Mouse (Mus musculus): ENCODE results near the gene Cacna1e. TPM values are rescaled to one million over a fixed set of nuclear protein-coding genes. Genes with fewer than 3 reads are reported as not detected.

Gene Cacna1e
- polyA plus RNA-seq, 1 experiment from 2014 or later = 1.7 TPM

GRCm38 (mm10) chr1:154723537-154724286 lies 160.6 kb downstream of the Cacna1e start:
- no peaks in the 10 kb centered on the region for H3K36me3 ChIP-seq (ENCODE audit: control insufficient read depth, insufficient read depth, low read length)
- DNase-seq (ENCODE audit: low spot score, missing footprints) (peak; percentile 96), ATAC-seq (ENCODE audit: low FRiP score) (peak; percentile 70)
- peaks cover 25% of the 10 kb centered on the region for H3K4me1 ChIP-seq (ENCODE audit: control insufficient read depth, insufficient read depth, low read length)
- H3K9me3 ChIP-seq (ENCODE audit: control insufficient read depth, low read length) = no peaks in the 10 kb centered on the region
- H3K27me3 ChIP-seq (ENCODE audit: control insufficient read depth, insufficient read depth, low read length) = peaks cover 27% of the 10 kb centered on the region
- no peak overlapping the region for H3K27ac ChIP-seq (ENCODE audit: low read depth, low read length)
- peak overlapping the region; percentile 54 for H3K4me2 ChIP-seq
- peak overlapping the region; percentile 19 for H3K4me3 ChIP-seq (ENCODE audit: low read depth, low read length)
- whole genome bisulfite sequencing = 1% methylated on average over 19 of the region's 19 CpGs
- peak overlapping the region; percentile 48 for H3K9ac ChIP-seq (ENCODE audit: low read length)

GRCm38 (mm10) chr1:154723078-154723477 lies 161.2 kb downstream of the Cacna1e start:
- Histone ChIP-seq H3K4me2 (peak overlapping the region; percentile 54), H3K4me1 (ENCODE audit: control insufficient read depth, insufficient read depth, low read length) (peaks cover 25% of the 10 kb centered on the region), H3K4me3 (ENCODE audit: low read depth, low read length) (peak overlapping the region; percentile 19), H3K27ac (ENCODE audit: low read depth, low read length) (no peak overlapping the region), H3K27me3 (ENCODE audit: control insufficient read depth, insufficient read depth, low read length) (peaks cover 26% of the 10 kb centered on the region), H3K9ac (ENCODE audit: low read length) (peak overlapping the region; percentile 48), H3K36me3 (ENCODE audit: control insufficient read depth, insufficient read depth, low read length) (no peaks in the 10 kb centered on the region), H3K9me3 (ENCODE audit: control insufficient read depth, low read length) (no peaks in the 10 kb centered on the region)
- DNase-seq (ENCODE audit: low spot score, missing footprints) (no peak), ATAC-seq (ENCODE audit: low FRiP score) (0 out of 2 replicates have a peak, but pooled peaks have one; percentile 16)
- 43% methylated on average over 6 of the region's 6 CpGs for WGBS

- H3K9me3 ChIP-seq (ENCODE audit: control insufficient read depth, low read length) = no peaks in the 10 kb centered on the region
These were observed 168.7 kb downstream of the Cacna1e start for GRCm38 (mm10) chr1:154715596-154715995.

GRCm38 (mm10) chr1:154712747-154713146 lies 171.6 kb downstream of the Cacna1e start:
- ATAC-seq (ENCODE audit: low FRiP score) (no peak), DNase-seq (ENCODE audit: low spot score, missing footprints) (no peak)
- Histone ChIP-seq H3K36me3 (ENCODE audit: control insufficient read depth, insufficient read depth, low read length) (no peaks in the 10 kb centered on the region), H3K4me2 (no peak overlapping the region), H3K9ac (ENCODE audit: low read length) (no peak overlapping the region), H3K27ac (ENCODE audit: low read depth, low read length) (no peak overlapping the region), H3K9me3 (ENCODE audit: control insufficient read depth, low read length) (no peaks in the 10 kb centered on the region), H3K27me3 (ENCODE audit: control insufficient read depth, insufficient read depth, low read length) (no peaks in the 10 kb centered on the region), H3K4me1 (ENCODE audit: control insufficient read depth, insufficient read depth, low read length) (no peaks in the 10 kb centered on the region), H3K4me3 (ENCODE audit: low read depth, low read length) (no peak overlapping the region)
- WGBS = 89% methylated on average over 4 of the region's 4 CpGs

More at GRCm38 (mm10) chr1:154715596-154715995, 168.7 kb downstream of the Cacna1e start:
- H3K4me3 ChIP-seq (ENCODE audit: low read depth, low read length) = no peak overlapping the region
- H3K27me3 ChIP-seq (ENCODE audit: control insufficient read depth, insufficient read depth, low read length) = no peaks in the 10 kb centered on the region
- 81% methylated on average over 7 of the region's 7 CpGs for WGBS
- no peak overlapping the region for H3K4me2 ChIP-seq
- no peak for ATAC-seq (ENCODE audit: low FRiP score)
- H3K4me1 ChIP-seq (ENCODE audit: control insufficient read depth, insufficient read depth, low read length) = no peaks in the 10 kb centered on the region
- H3K27ac ChIP-seq (ENCODE audit: low read depth, low read length) = no peak overlapping the region
- H3K36me3 ChIP-seq (ENCODE audit: control insufficient read depth, insufficient read depth, low read length) = no peaks in the 10 kb centered on the region
- no peak overlapping the region for H3K9ac ChIP-seq (ENCODE audit: low read length)
- no peak for DNase-seq (ENCODE audit: low spot score, missing footprints)

- no peak overlapping the region for H3K9ac ChIP-seq (ENCODE audit: low read length)
- no peaks in the 10 kb centered on the region for H3K36me3 ChIP-seq (ENCODE audit: control insufficient read depth, insufficient read depth, low read length)
- no peak for ATAC-seq (ENCODE audit: low FRiP score)
- H3K27me3 ChIP-seq (ENCODE audit: control insufficient read depth, insufficient read depth, low read length) = no peaks in the 10 kb centered on the region
- no peaks in the 10 kb centered on the region for H3K9me3 ChIP-seq (ENCODE audit: control insufficient read depth, low read length)
- H3K4me2 ChIP-seq = no peak overlapping the region
- WGBS = 86% methylated on average over 4 of the region's 4 CpGs
- H3K4me3 ChIP-seq (ENCODE audit: low read depth, low read length) = no peak overlapping the region
- no peaks in the 10 kb centered on the region for H3K4me1 ChIP-seq (ENCODE audit: control insufficient read depth, insufficient read depth, low read length)
- DNase-seq (ENCODE audit: low spot score, missing footprints) = no peak
- no peak overlapping the region for H3K27ac ChIP-seq (ENCODE audit: low read depth, low read length)
These were observed 176.6 kb downstream of the Cacna1e start for GRCm38 (mm10) chr1:154707584-154708290.

GRCm38 (mm10) chr1:154706974-154707373 lies 177.3 kb downstream of the Cacna1e start:
- H3K27me3 ChIP-seq (ENCODE audit: control insufficient read depth, insufficient read depth, low read length) = no peaks in the 10 kb centered on the region
- no peak overlapping the region for H3K9ac ChIP-seq (ENCODE audit: low read length)
- DNase-seq (ENCODE audit: low spot score, missing footprints) (no peak), ATAC-seq (ENCODE audit: low FRiP score) (no peak)
- H3K9me3 ChIP-seq (ENCODE audit: control insufficient read depth, low read length) = no peaks in the 10 kb centered on the region
- no peaks in the 10 kb centered on the region for H3K4me1 ChIP-seq (ENCODE audit: control insufficient read depth, insufficient read depth, low read length)
- no peak overlapping the region for H3K4me3 ChIP-seq (ENCODE audit: low read depth, low read length)
- no peak overlapping the region for H3K4me2 ChIP-seq
- H3K27ac ChIP-seq (ENCODE audit: low read depth, low read length) = no peak overlapping the region
- no peaks in the 10 kb centered on the region for H3K36me3 ChIP-seq (ENCODE audit: control insufficient read depth, insufficient read depth, low read length)
- WGBS = 90% methylated on average over 8 of the region's 8 CpGs

- Histone ChIP-seq H3K9me3 (ENCODE audit: control insufficient read depth, low read length) (no peaks in the 10 kb centered on the region), H3K4me3 (ENCODE audit: low read depth, low read length) (no peak overlapping the region), H3K4me2 (no peak overlapping the region), H3K4me1 (ENCODE audit: control insufficient read depth, insufficient read depth, low read length) (no peaks in the 10 kb centered on the region), H3K27me3 (ENCODE audit: control insufficient read depth, insufficient read depth, low read length) (no peaks in the 10 kb centered on the region), H3K27ac (ENCODE audit: low read depth, low read length) (no peak overlapping the region), H3K9ac (ENCODE audit: low read length) (no peak overlapping the region), H3K36me3 (ENCODE audit: control insufficient read depth, insufficient read depth, low read length) (no peaks in the 10 kb centered on the region)
- ATAC-seq (ENCODE audit: low FRiP score) (no peak), DNase-seq (ENCODE audit: low spot score, missing footprints) (no peak)
- WGBS = 85% methylated on average over 7 of the region's 7 CpGs
These were observed 178.3 kb downstream of the Cacna1e start for GRCm38 (mm10) chr1:154705882-154706565.

GRCm38 (mm10) chr1:154704558-154705185 lies 179.6 kb downstream of the Cacna1e start:
- Histone ChIP-seq H3K27me3 (ENCODE audit: control insufficient read depth, insufficient read depth, low read length) (no peaks in the 10 kb centered on the region), H3K4me3 (ENCODE audit: low read depth, low read length) (no peak overlapping the region), H3K4me2 (no peak overlapping the region), H3K36me3 (ENCODE audit: control insufficient read depth, insufficient read depth, low read length) (no peaks in the 10 kb centered on the region), H3K9me3 (ENCODE audit: control insufficient read depth, low read length) (no peaks in the 10 kb centered on the region), H3K9ac (ENCODE audit: low read length) (no peak overlapping the region), H3K27ac (ENCODE audit: low read depth, low read length) (no peak overlapping the region), H3K4me1 (ENCODE audit: control insufficient read depth, insufficient read depth, low read length) (no peaks in the 10 kb centered on the region)
- WGBS = 76% methylated on average over 11 of the region's 11 CpGs
- ATAC-seq (ENCODE audit: low FRiP score) (no peak; the same call in 1 of the 2 replicates), DNase-seq (ENCODE audit: low spot score, missing footprints) (no peak)
